Mouse (Mus musculus) layer of hippocampus, postnatal 10 days (tissue): ENCODE measurements around the gene Crocc2. TPM values are rescaled to one million over a fixed set of nuclear protein-coding genes. Genes with fewer than 3 reads are reported as not detected.

Experiments
- DNase-seq, 2 experiments: peaks; one replicate each; pipeline ENCODE4 v3.0.0; 2021; ENCODE audit warnings: low spot score in 2 of 2
- total RNA-seq, 2 experiments: library from RNA; stranded (reverse); gene quantifications; 2 replicates each; pipeline ENCODE4 v1.2.3; 2021

Crocc2 gene
- total RNA-seq, 2 experiments from 2014 or later = 0.80 to 0.98 TPM

DNA sequence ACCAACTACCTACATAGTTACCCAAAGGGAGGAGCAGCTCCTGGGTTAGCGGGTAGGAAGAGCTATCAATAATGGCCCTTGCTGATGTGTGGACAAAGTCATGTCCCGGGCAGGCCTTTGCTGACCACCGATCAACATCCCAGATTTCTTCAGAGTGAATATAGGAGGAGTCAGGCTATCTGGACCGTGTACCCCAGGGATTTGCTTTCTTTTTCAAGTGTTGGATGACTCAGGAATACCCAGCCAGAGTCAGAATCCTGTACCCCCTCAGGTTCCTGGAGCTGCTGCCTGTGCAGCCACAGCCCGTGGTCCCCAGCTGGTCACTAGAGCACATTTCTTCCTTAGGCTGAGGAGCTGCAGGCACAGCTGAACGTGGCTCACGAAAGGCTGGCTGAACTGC is 43.9 kb downstream of the Crocc2 start:
- DNase-seq = no peak

DNA sequence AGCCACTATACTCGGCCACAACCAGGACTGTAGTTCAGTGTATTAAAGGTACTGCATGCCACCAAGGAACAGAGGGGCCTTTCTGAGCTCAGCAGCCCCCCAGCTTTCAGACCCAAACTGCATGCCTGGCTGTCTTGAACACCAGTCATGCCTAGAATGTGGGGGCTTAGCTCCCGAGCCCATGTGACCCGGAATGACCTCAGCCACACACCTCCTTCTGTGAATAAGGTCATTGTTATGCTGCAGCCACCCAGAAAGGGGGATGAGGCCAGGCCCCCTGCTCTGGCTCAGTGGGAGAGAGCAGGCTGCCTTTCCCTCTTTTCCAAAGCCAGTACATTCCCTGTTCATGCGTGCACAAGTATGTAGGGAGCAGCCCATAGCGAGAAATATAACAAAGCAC is 46.1 kb downstream of the Crocc2 start:
- DNase-seq = no peak

DNA sequence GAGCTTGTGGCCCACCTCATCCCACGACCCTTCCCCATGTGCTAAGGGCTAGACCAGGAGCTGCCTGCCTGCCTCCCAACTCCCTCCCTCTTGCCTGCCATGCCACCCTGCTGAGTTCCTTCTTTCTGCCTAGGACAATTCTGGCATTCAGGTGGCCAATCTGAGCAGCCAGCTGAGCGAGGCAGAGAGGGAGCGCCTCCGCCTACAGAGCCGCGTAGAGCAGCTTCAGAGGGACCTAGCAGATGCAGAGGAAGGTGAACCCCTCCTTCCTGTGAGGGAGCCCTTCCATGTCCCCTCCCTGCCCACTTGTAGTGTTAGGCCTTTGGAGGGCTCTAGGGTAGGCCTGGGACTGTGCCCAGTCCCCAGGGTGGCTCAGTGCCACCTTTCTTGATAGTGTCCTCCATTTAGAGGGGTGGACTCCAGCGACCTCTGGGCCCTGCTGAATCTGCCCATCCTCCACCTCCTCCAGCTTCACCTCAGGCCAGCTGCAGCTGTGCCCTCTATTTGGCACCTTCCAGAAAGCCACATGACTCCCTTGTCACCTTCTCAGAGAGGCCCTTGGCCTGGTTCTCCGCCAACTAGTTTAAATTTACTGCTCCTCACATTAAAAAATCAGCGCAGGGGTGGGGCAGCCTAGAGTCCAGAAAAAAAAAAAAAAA is 48.4 kb downstream of the Crocc2 start:
- DNase-seq = no peak

DNA sequence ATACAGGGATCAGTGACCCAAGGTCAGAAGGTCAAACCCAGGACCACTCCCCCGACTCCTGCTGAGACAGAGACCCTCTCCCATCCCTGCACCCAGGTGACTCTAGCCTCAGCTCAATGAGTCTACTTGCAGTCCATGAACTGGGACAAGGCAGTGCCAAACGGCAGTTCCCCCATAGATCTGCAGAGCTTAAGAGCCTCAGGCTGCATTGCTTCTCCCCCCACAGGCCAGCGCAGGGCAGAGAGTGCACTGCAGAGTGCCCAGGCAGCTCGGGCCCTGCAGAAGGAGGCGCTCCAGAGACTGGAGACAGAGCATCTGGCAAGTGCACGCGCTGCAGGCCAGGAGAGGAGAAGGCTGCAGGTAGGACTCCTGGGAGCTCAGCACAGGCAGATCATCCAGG is 49.0 kb downstream of the Crocc2 start:
- DNase-seq = no peak

DNA sequence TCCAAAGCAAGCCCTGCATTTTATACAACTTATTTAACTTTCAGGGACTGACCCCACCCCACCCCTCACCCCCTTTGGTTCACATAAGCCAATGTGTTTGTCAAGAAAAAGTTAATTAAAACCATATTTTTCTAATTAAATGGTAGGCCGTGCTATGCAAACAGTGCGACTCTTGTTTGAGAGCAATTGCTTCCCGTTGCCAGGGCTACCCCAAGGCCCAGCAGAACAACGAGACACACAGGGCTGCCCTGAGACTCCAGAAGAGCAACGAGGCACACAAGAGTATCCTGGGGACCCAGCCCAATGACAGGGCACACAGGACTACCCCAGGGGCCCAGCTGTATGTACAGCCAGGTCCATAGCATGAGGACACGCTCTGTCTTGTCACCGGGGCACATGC is 52.3 kb downstream of the Crocc2 start:
- DNase-seq = peak; percentile 41 to 43

DNA sequence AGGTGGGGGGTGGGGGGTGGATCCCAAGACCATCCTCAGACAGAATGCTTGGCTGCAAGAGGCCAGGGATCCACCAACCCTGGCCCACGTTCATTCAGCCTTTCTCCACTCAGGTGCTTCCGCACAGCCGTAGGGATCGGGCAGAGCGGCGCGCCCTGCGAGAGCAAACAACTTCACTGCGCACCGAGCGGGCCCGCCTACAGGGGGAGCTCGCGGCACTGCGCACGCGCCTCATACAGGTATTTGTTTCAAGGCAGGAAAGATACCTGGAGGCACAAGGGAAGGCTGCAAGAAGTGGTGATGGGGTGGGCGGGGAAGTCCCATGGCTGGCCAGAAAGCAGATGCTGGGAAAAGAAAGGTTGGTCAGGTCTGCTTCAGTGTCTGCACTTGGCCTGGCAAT is 55.4 kb downstream of the Crocc2 start:
- no peak for DNase-seq

DNA sequence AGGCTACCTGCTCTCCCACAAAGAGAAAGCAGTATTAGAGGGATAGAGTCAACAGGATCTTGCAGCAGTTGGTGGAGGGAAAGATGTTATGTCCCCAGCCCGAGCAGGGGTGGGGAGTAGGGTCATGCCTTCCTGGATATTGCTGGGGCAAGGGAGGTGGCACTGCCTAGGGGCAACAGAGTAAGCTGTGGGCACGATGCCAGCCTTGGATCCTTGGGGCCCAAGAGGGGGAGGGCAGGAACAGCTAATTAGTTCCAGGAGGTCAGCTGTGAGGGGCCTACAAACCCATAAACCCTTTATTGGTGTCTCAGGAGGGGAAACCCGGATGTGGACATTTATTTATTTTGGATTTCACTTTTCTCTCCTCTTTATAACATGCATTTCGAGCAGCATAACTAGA is 56.7 kb downstream of the Crocc2 start:
- no peak for DNase-seq

DNA sequence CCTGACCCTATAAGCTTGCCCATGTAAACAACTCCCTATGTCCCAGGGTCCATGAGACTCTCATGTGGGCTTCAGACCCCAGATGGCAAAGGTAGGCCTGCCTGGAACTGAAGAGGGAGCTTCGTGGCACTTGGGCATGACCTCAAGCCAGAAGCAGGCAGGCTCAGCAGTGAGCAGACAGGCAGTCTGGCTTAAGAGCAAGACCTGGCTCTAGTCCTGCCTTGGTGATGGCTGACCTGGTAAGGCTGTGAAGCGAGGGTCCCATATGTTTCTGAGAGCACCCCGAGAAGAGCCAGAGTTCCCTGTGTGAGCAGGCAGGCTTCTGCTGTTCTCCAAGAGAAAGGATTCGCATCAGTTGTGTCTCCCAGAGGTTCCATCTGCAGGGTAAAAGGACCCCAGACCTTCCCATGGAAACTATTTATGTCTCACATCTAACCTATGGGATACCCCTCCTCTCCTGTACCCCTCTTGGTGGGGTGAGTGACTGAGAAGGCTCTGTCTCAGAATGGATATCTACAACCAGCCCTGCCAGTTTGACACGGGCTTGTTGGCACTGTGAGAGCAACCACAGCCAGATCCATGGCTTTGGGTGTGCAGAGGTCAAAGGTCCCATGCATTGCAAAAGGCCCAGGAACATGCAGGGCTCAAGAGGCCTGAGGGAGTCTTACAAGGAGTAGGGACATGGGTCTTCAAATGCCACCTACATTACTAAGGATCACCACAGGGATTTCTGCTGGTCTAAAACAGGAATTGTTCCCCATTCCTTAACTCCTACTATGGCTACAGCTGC is 57.4 kb downstream of the Crocc2 start:
- no peak for DNase-seq

DNA sequence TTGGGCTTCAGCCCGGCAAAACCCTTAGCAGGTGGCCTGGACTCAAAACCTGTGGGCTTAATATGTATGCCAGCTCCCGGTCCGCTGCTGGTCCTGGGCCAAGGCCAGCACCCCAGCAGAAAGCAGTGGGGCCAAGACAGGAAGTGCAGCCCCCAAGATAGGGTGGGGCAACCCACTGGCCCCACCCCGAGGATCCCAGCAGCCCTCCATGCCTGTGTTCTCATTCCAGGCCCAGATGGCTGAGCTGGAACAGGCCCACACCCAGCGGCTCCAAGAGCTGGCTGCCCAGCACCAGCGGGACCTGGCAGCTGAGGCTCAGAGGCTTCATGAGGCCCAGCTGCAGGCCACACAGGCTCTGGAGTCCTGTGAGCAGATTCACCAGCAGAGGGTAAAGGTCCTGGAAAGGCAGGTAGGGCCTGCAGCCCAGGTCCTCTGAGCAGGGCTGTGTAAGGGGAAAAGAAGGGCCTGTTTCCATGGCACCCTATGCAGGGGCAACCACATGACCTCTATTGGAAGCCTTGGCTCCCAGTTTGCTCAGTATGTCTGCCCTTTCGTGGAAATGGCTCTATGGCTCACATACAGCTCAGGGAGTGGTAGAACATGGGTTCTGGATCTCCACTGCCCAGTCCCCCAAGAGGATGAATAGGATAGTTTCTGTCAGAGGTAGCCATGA is 58.9 kb downstream of the Crocc2 start:
- DNase-seq = peak; percentile 55 to 58

DNA sequence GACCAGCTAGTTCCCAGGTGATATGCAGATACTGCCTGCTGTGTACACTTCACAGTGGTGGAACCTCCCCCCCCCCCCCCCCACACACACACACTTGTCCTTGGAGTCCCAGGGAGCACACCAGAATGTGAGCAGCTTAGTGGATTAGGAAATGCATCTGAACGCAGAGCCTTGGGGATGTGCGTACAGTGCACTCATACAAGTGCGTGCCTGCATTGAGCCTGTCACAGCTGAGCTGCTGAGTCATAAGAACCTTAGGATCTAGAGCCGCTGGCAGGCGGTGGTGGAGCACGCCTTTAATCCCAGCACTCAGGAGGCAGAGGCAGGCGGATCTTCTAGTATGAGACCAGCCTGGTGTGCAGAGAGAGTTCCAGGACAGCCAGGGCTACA is 59.4 kb downstream of the Crocc2 start:
- DNase-seq = no peak

DNA sequence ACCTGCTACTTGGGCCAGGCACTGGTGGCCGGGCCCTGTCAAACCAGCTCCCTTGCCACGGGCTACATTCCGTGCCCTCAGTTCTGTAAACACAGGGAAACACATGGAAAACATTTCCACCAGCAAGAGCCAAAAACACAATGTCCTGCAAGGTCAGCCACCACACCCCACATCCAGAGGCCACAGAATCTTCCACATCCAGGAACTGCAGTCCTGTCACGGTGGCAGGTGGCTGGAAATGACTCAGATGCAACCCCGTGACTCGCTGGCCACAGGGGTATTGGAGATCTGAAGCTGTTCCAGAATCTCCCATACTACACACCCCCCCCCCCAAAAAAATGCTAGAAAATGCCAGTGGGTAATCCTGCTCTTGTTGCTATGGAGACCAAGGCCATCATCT is 60.7 kb downstream of the Crocc2 start:
- no peak for DNase-seq

DNA sequence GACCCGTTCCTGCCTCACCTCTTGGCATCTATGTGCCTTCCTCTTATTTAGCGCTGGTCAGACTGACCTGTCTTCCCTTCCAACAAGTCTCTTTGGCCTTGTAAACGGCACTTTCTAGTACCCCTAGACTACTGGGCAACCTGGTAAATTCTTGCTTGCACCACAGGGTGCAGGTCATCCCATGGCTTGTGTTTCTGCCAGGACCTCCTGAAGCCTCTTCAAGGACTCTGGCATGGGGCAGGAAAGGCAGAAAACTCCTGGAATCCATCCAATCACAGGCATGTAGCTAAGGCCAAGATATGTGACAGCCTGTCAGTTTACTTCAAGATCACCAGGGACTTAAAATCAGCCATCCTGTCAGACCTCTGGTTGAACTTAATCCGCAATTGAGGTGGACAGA is 61.1 kb downstream of the Crocc2 start:
- DNase-seq = no peak

DNA sequence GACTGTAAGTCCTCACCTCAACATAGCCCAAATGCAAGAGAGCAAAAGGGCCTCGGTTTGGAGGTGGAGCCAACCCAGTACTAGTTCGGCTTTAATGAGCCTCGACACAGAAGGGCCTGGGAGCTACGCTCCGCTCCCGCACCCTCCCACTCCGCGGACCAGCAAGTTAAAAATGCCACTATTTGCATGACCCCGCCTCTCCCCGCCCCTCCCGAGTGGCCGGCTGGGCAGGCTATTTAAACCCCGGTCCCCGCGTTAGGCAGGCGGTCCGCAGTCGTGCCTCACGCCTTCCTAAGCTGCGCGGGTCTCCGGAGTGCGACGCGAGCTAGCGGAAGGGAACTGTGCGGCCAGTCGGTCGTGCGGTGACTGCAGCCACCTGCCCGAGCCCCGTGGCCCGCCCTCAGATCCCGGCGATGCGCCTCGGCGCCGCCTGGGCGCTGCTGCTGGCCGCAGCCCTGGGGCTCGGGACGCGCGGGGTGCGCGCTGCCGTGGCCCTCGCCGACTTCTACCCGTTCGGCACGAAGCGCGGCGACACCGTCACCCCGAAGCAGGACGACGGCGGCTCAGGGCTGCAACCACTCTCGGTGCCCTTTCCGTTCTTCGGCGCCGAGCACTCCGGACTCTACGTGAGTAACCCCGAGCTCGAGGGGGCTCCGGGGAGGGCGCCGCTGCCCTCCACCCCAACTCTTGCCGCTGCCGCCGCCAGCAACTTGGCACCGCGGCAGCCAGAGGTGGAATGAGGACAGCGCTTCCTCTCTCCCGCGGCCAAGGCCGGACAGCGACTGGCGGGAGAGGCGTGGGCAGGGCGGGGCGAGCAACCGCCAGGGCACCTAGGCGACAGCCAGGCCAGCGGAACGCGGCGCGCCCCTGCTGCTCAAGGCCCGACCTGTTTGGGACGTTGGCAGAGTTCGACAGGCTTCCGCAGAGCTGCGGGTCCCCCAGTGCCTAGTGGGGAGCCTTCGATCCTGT is 67.3 kb downstream of the Crocc2 start, which contains the start of gene Sned1:
Gene Sned1, plus strand, starts transcription at position 266 of the 969 bp plus-strand sequence.
- peak; percentile 75 to 81 for DNase-seq

DNA sequence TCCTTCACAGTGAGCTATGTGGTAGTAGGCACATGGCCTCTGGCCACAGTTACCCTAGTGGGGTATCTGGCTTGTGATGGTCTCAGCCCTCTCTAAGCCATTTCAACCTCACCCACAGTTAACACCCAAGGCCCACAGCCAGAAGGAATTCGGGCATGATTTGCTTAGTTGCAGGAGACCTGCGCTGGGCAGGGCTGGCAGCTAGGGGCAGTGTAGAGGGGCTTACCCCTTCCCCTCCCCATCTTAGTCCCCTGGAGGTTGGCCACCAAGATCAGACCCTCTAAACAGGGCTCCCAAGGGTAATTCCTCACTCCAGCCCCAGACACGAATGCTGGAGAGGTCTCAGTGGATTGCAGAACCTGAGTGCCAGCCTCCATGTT is 68.0 kb downstream of the Crocc2 start:
- DNase-seq = peak; percentile 20 to 53

DNA sequence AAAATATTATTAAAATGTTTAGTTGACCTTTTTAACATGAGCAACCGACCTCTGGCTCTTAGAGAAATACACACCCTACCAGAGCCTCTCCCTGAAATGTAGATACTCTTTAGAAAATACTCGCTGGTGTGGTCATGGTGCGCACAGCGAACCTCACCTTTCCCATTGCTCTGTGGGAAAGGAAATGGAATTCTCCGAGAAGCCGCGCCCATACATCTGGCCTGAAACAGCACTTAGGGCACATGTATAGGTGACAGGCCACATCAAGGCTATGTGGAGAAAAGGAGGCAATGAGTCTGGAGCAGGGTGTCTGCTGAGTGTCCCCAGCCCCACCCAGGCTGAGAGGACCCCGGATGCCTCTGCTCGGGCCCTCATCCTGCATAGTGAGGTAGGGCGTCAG is 69.2 kb downstream of the Crocc2 start:
- DNase-seq = no peak

DNA sequence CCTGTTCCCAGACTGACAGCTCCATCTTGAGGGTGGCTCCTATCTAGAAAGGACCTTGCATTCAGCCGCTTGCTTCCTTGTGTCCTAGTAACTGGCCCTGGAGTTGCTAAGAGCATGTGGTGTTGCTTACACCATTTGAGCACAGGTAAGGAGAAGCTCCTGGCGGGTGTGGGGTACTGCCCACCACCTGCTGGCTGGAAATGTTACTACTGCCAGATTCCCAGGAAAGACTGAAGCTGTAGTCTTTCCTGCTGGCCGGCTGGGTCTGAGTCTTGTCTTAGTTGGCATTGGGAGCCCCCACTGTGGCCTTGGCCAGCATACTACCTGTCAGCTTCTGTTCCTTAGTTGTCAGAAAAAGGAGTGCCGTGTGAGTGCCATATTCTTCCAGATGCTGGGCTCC is 69.7 kb downstream of the Crocc2 start:
- no peak for DNase-seq

DNA sequence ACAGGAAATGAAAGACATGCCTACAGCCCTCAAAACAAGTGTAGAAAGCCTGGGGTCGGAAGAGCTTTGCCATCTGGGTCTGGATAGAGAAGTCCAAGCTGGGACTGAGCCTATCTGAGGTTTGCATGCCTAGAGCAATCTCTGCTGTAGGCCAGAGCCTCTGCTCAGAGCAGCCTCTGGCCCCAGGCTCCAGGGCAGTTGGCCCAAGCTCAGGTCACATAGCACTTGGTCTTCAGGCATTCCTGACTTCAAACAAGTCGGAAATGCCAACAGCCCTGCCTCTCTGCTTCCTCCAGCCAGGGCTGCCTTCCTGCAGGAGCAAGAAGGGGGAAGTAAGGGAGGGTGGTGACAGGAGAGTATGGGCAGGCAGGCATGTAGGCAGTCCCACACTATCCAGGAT is 77.4 kb downstream of the Crocc2 start:
- no peak for DNase-seq

DNA sequence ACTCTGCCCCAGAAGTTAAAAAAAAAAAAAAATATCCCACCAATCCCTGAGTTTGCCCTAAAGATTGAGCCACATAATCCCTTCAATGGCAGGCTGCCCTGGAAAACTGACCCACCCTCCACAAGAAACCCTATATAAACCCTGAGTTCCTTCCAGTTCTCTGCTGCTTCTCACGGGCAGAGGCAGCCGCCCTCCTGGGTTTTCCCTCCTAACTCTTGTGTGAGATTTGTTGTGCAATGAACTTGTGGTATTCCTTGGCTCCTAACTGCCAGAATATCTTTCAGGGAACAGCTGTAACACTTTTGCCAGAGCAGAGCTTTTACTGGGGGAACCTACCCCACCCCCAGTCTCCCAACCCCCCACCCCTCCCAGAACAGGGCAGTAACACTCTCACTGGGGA is 84.1 kb downstream of the Crocc2 start:
- DNase-seq = no peak

DNA sequence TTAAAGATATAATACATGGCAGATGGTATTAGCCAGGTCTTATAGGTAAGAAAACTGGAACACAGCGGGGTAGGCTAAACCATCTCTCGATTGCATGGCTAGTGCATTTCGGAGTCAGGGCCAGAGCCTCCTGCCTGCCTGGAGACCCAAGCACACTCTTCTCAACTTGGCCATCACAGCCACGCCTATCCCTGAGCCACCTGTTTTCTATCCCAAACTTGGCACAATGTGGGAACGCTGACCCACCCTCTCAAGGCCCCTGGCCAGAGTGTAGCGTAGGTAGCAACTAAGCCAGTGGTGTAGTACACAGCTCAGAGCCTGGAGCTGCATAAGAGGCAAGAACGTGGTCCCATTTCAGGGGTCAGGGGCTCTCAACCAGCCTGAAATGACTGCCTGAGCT is 87.2 kb downstream of the Crocc2 start:
- no peak for DNase-seq

DNA sequence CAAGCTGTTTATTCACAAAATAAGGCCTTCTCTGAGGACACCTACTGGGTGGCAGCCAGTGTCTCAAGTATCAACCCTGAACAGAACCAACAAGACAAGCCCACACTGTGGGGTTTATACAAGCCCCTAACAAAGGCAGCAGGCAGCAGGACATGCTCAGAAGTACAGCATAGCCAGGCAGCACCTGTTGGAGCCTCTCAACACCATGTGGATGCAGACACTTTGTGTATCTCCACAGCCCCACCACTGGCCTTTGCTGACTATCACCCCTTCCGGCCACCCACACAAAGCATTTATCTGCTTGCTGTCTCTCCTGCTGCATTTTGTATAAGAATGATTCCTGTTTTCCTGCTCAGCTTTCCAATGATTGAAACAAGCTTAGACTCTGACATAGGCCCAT is 89.0 kb downstream of the Crocc2 start:
- DNase-seq = no peak

DNA sequence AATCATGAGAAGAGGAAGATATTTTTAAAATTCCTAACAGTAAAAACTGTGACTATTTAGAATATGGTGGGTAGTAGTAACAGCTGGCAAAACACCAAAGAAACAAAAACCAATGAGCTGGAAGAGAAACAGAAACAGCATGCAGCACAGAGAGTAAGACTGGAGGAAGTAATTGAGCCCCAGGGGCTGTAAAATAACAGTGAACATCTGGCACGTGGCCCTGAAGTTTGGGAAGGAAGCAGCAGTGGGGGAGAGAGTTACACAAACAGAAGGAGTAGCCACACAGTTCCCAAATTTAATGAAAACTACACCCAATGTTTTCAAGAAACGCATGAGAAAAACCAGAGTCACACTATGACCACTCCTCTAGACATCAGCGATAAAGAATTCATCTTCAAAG is 98.7 kb downstream of the Crocc2 start:
- no peak for DNase-seq
